Comparison of ENCODE assay signal across 14 mouse cellular contexts in the genomic region with DNA sequence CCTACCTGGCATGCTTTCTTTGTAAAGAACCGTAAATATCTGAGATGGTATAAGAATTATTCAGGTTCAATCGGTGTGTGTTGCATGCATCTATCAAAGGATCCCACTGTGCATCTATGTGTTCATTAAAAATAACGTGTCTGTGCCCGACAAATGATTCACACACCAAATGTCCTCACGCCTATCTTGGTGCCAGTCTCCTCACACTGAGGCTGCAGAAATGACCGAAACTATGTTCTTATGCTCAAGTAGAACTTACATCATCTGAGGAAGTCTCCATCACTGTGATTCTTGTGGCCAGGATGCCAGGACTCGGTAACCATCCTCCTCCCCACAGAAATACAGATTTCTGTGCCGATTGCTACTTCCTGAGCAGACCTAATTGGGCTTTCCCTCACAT.
"Had no signal": no experiment of that assay in that cellular context is flagged by ENCODE, and none has a peak within 500 bp of the region (broad histone marks: within the 10 kb centered on the region; RNA-seq: fewer than 3 reads in every experiment).

No protein-coding gene starts in this region.

- H3K4me3 ChIP-seq: kidney, embryonic 15.5 days; liver, embryonic 13.5 days; megakaryocyte, embryonic 14.5 days; midbrain, embryonic 15.5 days; neural tube, embryonic 13.5 days had no signal

- ATAC-seq: liver, postnatal 0 days; midbrain, embryonic 15.5 days had no signal

- H3K4me1 ChIP-seq: kidney, embryonic 15.5 days; liver, embryonic 13.5 days; megakaryocyte, embryonic 14.5 days; midbrain, embryonic 15.5 days; neural tube, embryonic 13.5 days had no signal

- H3K36me3 ChIP-seq: kidney, embryonic 15.5 days; liver, embryonic 13.5 days; midbrain, embryonic 15.5 days; neural tube, embryonic 13.5 days had no signal

- H3K27ac ChIP-seq: kidney, embryonic 15.5 days; liver, embryonic 13.5 days; macrophage; midbrain, embryonic 15.5 days; neural tube, embryonic 13.5 days had no signal

- H3K27me3 ChIP-seq: kidney, embryonic 15.5 days; liver, embryonic 13.5 days; megakaryocyte, embryonic 14.5 days; midbrain, embryonic 15.5 days; neural tube, embryonic 13.5 days had no signal

- H3K9me3 ChIP-seq: kidney, embryonic 15.5 days; liver, embryonic 13.5 days; midbrain, embryonic 15.5 days; neural tube, embryonic 13.5 days had no signal

- H3K4me2 ChIP-seq: kidney, embryonic 15.5 days; liver, embryonic 13.5 days; midbrain, embryonic 11.5 days; midbrain, embryonic 15.5 days; neural tube, embryonic 13.5 days had no signal

- DNase-seq: liver; liver, embryonic 13.5 days; liver, postnatal 0 days; retina, postnatal 1 day; right cerebral cortex, postnatal 4 days; spleen, adult 18-20 months; thymus, adult 18-20 months; thymus, postnatal 14 days had no signal

- H3K9ac ChIP-seq: kidney, embryonic 15.5 days; liver, embryonic 13.5 days; liver, postnatal 0 days; midbrain, embryonic 15.5 days; neural tube, embryonic 13.5 days had no signal
